Mouse (Mus musculus) forebrain, embryonic 10.5 days (tissue): ENCODE measurements around the gene Cacnb3. TPM values are rescaled to one million over a fixed set of nuclear protein-coding genes. Genes with fewer than 3 reads are reported as not detected.
A peak's percentile ranks its signal among the peaks of the same experiment; 100 is the strongest.

Experiments
- DNase-seq: peaks from one replicate; pipeline ENCODE4 v3.0.0-alpha.2; 2017; ENCODE audit warnings: low spot score; ENCODE audit errors: extremely low spot score
- H3K27ac ChIP-seq: fragments of 300-500 bp; sonication (generic); 2 replicates; pipeline ENCODE4 v1.5.1; 2016; ENCODE audit warnings: mild to moderate bottlenecking
- H3K27me3 ChIP-seq: fragments of 300-500 bp; sonication (generic); 2 replicates; pipeline ENCODE4 v1.6.1; 2016; ENCODE audit warnings: mild to moderate bottlenecking; ENCODE audit not compliant: poor library complexity, severe bottlenecking
- H3K36me3 ChIP-seq: fragments of 300-500 bp; sonication (generic); replicated peaks from 2 replicates; pipeline ENCODE4 v1.6.1; 2016; ENCODE audit warnings: mild to moderate bottlenecking, moderate library complexity
- H3K4me1 ChIP-seq: fragments of 300-500 bp; sonication (generic); 2 replicates; pipeline ENCODE4 v1.6.1; 2016
- H3K4me3 ChIP-seq: fragments of 300-500 bp; sonication (generic); 2 replicates; pipeline ENCODE4 v1.5.1; 2016; ENCODE audit warnings: mild to moderate bottlenecking, moderate library complexity
- H3K9me3 ChIP-seq: fragments of 300-500 bp; sonication (generic); 2 replicates; pipeline ENCODE4 v1.6.1; 2016; ENCODE audit warnings: mild to moderate bottlenecking, moderate library complexity
- WGBS: fragments of 180-500 bp; shearing (Covaris S2); methylation state at CpG from one replicate; pipeline ENCODE4 v1.1.7; 2016; 5-methylcytosine and 5-hydroxymethylcytosine counted together
- polyA plus RNA-seq: library from polyadenylated mRNA; unstranded; fragments of >200 nt; fragmentation: Nextera tagmentation; extraction: Ambion mirVana; gene quantifications from 2 replicates; pipeline ENCODE4 v1.2.1, GENCODE M21; 2016

The Cacnb3 gene
- polyA plus RNA-seq, 1 experiment from 2014 or later, result 19.9 TPM

- H3K27me3 ChIP-seq, result no peaks in the 10 kb centered on the region
- no peaks in the 10 kb centered on the region for H3K4me1 ChIP-seq
- H3K9me3 ChIP-seq, result no peaks in the 10 kb centered on the region
- WGBS, result 90% methylated on average over 10 of the region's 10 CpGs
- H3K27ac ChIP-seq, result no peak overlapping the region
- DNase-seq, result no peak
- peaks cover 100% of the 10 kb centered on the region for H3K36me3 ChIP-seq
- H3K4me3 ChIP-seq, result no peak overlapping the region
These were observed 16.7 kb downstream of the Cacnb3 start for GRCm38 (mm10) chr15:98647308-98647707.

- no peak for DNase-seq
- 95% methylated on average over 3 of the region's 3 CpGs for WGBS
- Histone ChIP-seq H3K9me3 (no peaks in the 10 kb centered on the region), H3K4me1 (no peaks in the 10 kb centered on the region), H3K36me3 (peaks cover 100% of the 10 kb centered on the region), H3K4me3 (no peak overlapping the region), H3K27me3 (no peaks in the 10 kb centered on the region), H3K27ac (no peak overlapping the region)
These were observed 17.4 kb downstream of the Cacnb3 start for GRCm38 (mm10) chr15:98648071-98648470.

GRCm38 (mm10) chr15:98651431-98651830 lies 20.8 kb downstream of the Cacnb3 start:
- H3K4me1 ChIP-seq, result no peaks in the 10 kb centered on the region
- H3K4me3 ChIP-seq, result no peak overlapping the region
- no peak for DNase-seq
- no peak overlapping the region for H3K27ac ChIP-seq
- no peaks in the 10 kb centered on the region for H3K27me3 ChIP-seq
- peaks cover 100% of the 10 kb centered on the region for H3K36me3 ChIP-seq
- no peaks in the 10 kb centered on the region for H3K9me3 ChIP-seq
- 89% methylated on average over 15 of the region's 15 CpGs for WGBS

GRCm38 (mm10) chr15:98652174-98652573 lies 21.5 kb downstream of the Cacnb3 start:
- peaks cover 100% of the 10 kb centered on the region for H3K36me3 ChIP-seq
- no peaks in the 10 kb centered on the region for H3K4me1 ChIP-seq
- no peaks in the 10 kb centered on the region for H3K27me3 ChIP-seq
- DNase-seq, result no peak
- 97% methylated on average over 8 of the region's 8 CpGs for WGBS
- H3K27ac ChIP-seq, result no peak overlapping the region
- no peak overlapping the region for H3K4me3 ChIP-seq
- no peaks in the 10 kb centered on the region for H3K9me3 ChIP-seq

- Histone ChIP-seq H3K4me1 (peaks cover 14% of the 10 kb centered on the region), H3K27ac (no peak overlapping the region), H3K9me3 (no peaks in the 10 kb centered on the region), H3K27me3 (no peaks in the 10 kb centered on the region), H3K36me3 (peaks cover 90% of the 10 kb centered on the region), H3K4me3 (no peak overlapping the region)
- WGBS, result 85% methylated on average over 15 of the region's 15 CpGs
- DNase-seq, result no peak
These were observed 26.5 kb downstream of the Cacnb3 start for GRCm38 (mm10) chr15:98656982-98657751.

- Histone ChIP-seq H3K27ac (peak overlapping the region; percentile 98), H3K27me3 (no peaks in the 10 kb centered on the region), H3K9me3 (no peaks in the 10 kb centered on the region), H3K4me3 (peak overlapping the region; percentile 92), H3K36me3 (peaks cover 39% of the 10 kb centered on the region), H3K4me1 (peaks cover 14% of the 10 kb centered on the region)
- 3% methylated on average over 14 of the region's 14 CpGs for WGBS
- DNase-seq, result no peak
These were observed 31.5 kb downstream of the Cacnb3 start for GRCm38 (mm10) chr15:98662198-98662566.

- peak; percentile 96 for DNase-seq
- Histone ChIP-seq H3K36me3 (peaks cover 33% of the 10 kb centered on the region), H3K4me1 (peaks cover 14% of the 10 kb centered on the region), H3K9me3 (no peaks in the 10 kb centered on the region), H3K4me3 (peak within 1 kb of the TSS; percentile 92), H3K27ac (peak within 1 kb of the TSS; percentile 98), H3K27me3 (no peaks in the 10 kb centered on the region)
- 4% methylated on average over 48 of the region's 48 CpGs for WGBS
These were observed 32.2 kb downstream of the Cacnb3 start, which contains the start of gene Ddx23 for GRCm38 (mm10) chr15:98662567-98663545. Gene Ddx23 (minus strand): TSS chr15:98662894.

- H3K4me1 ChIP-seq, result peaks cover 14% of the 10 kb centered on the region
- H3K27me3 ChIP-seq, result no peaks in the 10 kb centered on the region
- DNase-seq, result no peak
- H3K4me3 ChIP-seq, result no peak overlapping the region
- H3K27ac ChIP-seq, result no peak overlapping the region
- no peaks in the 10 kb centered on the region for H3K9me3 ChIP-seq
- H3K36me3 ChIP-seq, result peaks cover 18% of the 10 kb centered on the region
- 82% methylated on average over 11 of the region's 11 CpGs for WGBS
These were observed 33.6 kb downstream of the Cacnb3 start for GRCm38 (mm10) chr15:98664042-98664907.

- DNase-seq, result no peak
- no peaks in the 10 kb centered on the region for H3K36me3 ChIP-seq
- no peaks in the 10 kb centered on the region for H3K9me3 ChIP-seq
- no peak overlapping the region for H3K27ac ChIP-seq
- 81% methylated on average over 4 of the region's 4 CpGs for WGBS
- no peak overlapping the region for H3K4me3 ChIP-seq
- peaks cover 49% of the 10 kb centered on the region for H3K27me3 ChIP-seq
- H3K4me1 ChIP-seq, result peaks cover 40% of the 10 kb centered on the region
These were observed 42.0 kb downstream of the Cacnb3 start for GRCm38 (mm10) chr15:98672592-98672991.

GRCm38 (mm10) chr15:98673732-98674131 lies 43.1 kb downstream of the Cacnb3 start:
- Histone ChIP-seq H3K36me3 (no peaks in the 10 kb centered on the region), H3K4me3 (no peak overlapping the region; the same call in 1 of the 2 replicates), H3K27me3 (peaks cover 61% of the 10 kb centered on the region), H3K27ac (peak overlapping the region; percentile 54; the same call in 1 of the 2 replicates), H3K4me1 (peaks cover 48% of the 10 kb centered on the region), H3K9me3 (no peaks in the 10 kb centered on the region)
- no peak for DNase-seq
- WGBS, result 80% methylated on average over 7 of the region's 7 CpGs

- Histone ChIP-seq H3K4me3 (peak overlapping the region; percentile 59), H3K27me3 (peaks cover 68% of the 10 kb centered on the region)
- DNase-seq, result no peak
These were observed 43.8 kb downstream of the Cacnb3 start for GRCm38 (mm10) chr15:98674284-98674993.

More at GRCm38 (mm10) chr15:98674284-98674993, 43.8 kb downstream of the Cacnb3 start:
- no peaks in the 10 kb centered on the region for H3K36me3 ChIP-seq
- H3K27ac ChIP-seq, result peak overlapping the region; percentile 54; the same call in 1 of the 2 replicates
- 41% methylated on average over 7 of the region's 7 CpGs for WGBS
- H3K9me3 ChIP-seq, result no peaks in the 10 kb centered on the region
- peaks cover 48% of the 10 kb centered on the region for H3K4me1 ChIP-seq
